Mouse (Mus musculus) right cerebral cortex, postnatal 4 days (tissue): Measurements from ENCODE around the gene Tfec.

Source experiments
- DNase-seq: peaks from one replicate; pipeline ENCODE4 v3.0.0-alpha.2; 2022

Tfec gene

GRCm38 (mm10) chr6:16898251-16898862 lies at the start of gene Tfec:
Gene Tfec, minus strand, starts transcription at chr6:16898441.
- DNase-seq: no peak

- DNase-seq: no peak
Observed at GRCm38 (mm10) chr6:16947837-16948236, 49.6 kb upstream of the Tfec start.

GRCm38 (mm10) chr6:16943513-16943912 lies 45.3 kb upstream of the Tfec start:
- DNase-seq: no peak

- no peak for DNase-seq
Observed at GRCm38 (mm10) chr6:16942433-16942832, 44.2 kb upstream of the Tfec start.

GRCm38 (mm10) chr6:16931059-16931458 lies 32.8 kb upstream of the Tfec start:
- DNase-seq: no peak

GRCm38 (mm10) chr6:16920111-16920656 lies 21.9 kb upstream of the Tfec start:
- no peak for DNase-seq

- DNase-seq: no peak
Observed at GRCm38 (mm10) chr6:16891819-16892218, 6.4 kb downstream of the Tfec start.

- DNase-seq: no peak
Observed at GRCm38 (mm10) chr6:16883537-16884307, 14.5 kb downstream of the Tfec start.

- DNase-seq: no peak
Observed at GRCm38 (mm10) chr6:16874021-16874542, 24.2 kb downstream of the Tfec start.

GRCm38 (mm10) chr6:16870067-16870466 lies 28.2 kb downstream of the Tfec start:
- no peak for DNase-seq

GRCm38 (mm10) chr6:16868314-16868713 lies 29.9 kb downstream of the Tfec start:
- no peak for DNase-seq

GRCm38 (mm10) chr6:16862753-16863508 lies 35.3 kb downstream of the Tfec start:
- no peak for DNase-seq

GRCm38 (mm10) chr6:16862050-16862449 lies 36.2 kb downstream of the Tfec start:
- DNase-seq: no peak

- DNase-seq: no peak
Observed at GRCm38 (mm10) chr6:16855879-16856545, 42.2 kb downstream of the Tfec start.

GRCm38 (mm10) chr6:16854977-16855376 lies 43.3 kb downstream of the Tfec start:
- no peak for DNase-seq

GRCm38 (mm10) chr6:16846521-16846920 lies 51.7 kb downstream of the Tfec start:
- no peak for DNase-seq

- no peak for DNase-seq
Observed at GRCm38 (mm10) chr6:16835631-16836030, 62.6 kb downstream of the Tfec start.

GRCm38 (mm10) chr6:16828304-16828703 lies 69.9 kb downstream of the Tfec start:
- no peak for DNase-seq

GRCm38 (mm10) chr6:16821985-16822384 lies 76.3 kb downstream of the Tfec start:
- DNase-seq: no peak

- no peak for DNase-seq
Observed at GRCm38 (mm10) chr6:16806302-16806701, 91.9 kb downstream of the Tfec start.

- DNase-seq: peak; percentile 21
Observed at GRCm38 (mm10) chr6:16797669-16798068, 100.6 kb downstream of the Tfec start.

- no peak for DNase-seq
Observed at GRCm38 (mm10) chr6:16796914-16797313, 101.3 kb downstream of the Tfec start.

GRCm38 (mm10) chr6:16794036-16794435 lies 104.2 kb downstream of the Tfec start:
- DNase-seq: no peak
